Mouse (Mus musculus): ENCODE results near the gene Tbl1x. TPM values are rescaled to one million over a fixed set of nuclear protein-coding genes. Genes with fewer than 3 reads are reported as not detected.

Gene Tbl1x
- polyA plus RNA-seq (2016; fragmentation: Nextera tagmentation; extraction: Ambion mirVana), result 78.9 and 83.2 TPM in 2 replicates

- Histone ChIP-seq H3K4me1 (no peaks in the 10 kb centered on the region), H3K9me3 (no peaks in the 10 kb centered on the region), H3K9ac (peak within 1 kb of the TSS; percentile 80), H3K4me2 (replicated peaks) (peak within 1 kb of the TSS; percentile 51), H3K27ac (peak within 1 kb of the TSS; percentile 97), H3K27me3 (no peaks in the 10 kb centered on the region), H3K4me3 (peak within 1 kb of the TSS; percentile 60), H3K36me3 (no peaks in the 10 kb centered on the region)
- 21% methylated on average over 36 of the region's 76 CpGs for WGBS
- ATAC-seq (ENCODE audit: insufficient number of reproducible peaks, insufficient read depth, low FRiP score, low TSS enrichment), result peak; percentile 84
Observed at GRCm38 (mm10) chrX:77510371-77511300, at the start of gene Tbl1x. Gene Tbl1x, plus strand, starts transcription at chrX:77511013.

- H3K4me3 ChIP-seq, result no peak overlapping the region
- no peak overlapping the region for H3K9ac ChIP-seq
- ATAC-seq (ENCODE audit: insufficient number of reproducible peaks, insufficient read depth, low FRiP score, low TSS enrichment), result no peak
- no peak overlapping the region for H3K27ac ChIP-seq
- no peaks in the 10 kb centered on the region for H3K27me3 ChIP-seq
- 57% methylated on average over 1 of the region's 1 CpGs for WGBS
- H3K4me1 ChIP-seq, result no peaks in the 10 kb centered on the region
- no peaks in the 10 kb centered on the region for H3K36me3 ChIP-seq
- no peaks in the 10 kb centered on the region for H3K9me3 ChIP-seq
- no peak overlapping the region for H3K4me2 ChIP-seq (replicated peaks)
Observed at GRCm38 (mm10) chrX:77469216-77469615, 41.6 kb upstream of the Tbl1x start.

GRCm38 (mm10) chrX:77472858-77473257, 38.0 kb upstream of the Tbl1x start:
- Histone ChIP-seq H3K4me2 (replicated peaks) (no peak overlapping the region), H3K36me3 (no peaks in the 10 kb centered on the region), H3K4me3 (no peak overlapping the region), H3K27me3 (no peaks in the 10 kb centered on the region), H3K27ac (no peak overlapping the region), H3K4me1 (no peaks in the 10 kb centered on the region), H3K9ac (no peak overlapping the region), H3K9me3 (no peaks in the 10 kb centered on the region)
- 86% methylated on average over 1 of the region's 1 CpGs for WGBS
- no peak for ATAC-seq (ENCODE audit: insufficient number of reproducible peaks, insufficient read depth, low FRiP score, low TSS enrichment)

GRCm38 (mm10) chrX:77473511-77473910, 37.3 kb upstream of the Tbl1x start:
- no peaks in the 10 kb centered on the region for H3K9me3 ChIP-seq
- no peak overlapping the region for H3K4me3 ChIP-seq
- no peak overlapping the region for H3K4me2 ChIP-seq (replicated peaks)
- H3K9ac ChIP-seq, result no peak overlapping the region
- no peaks in the 10 kb centered on the region for H3K36me3 ChIP-seq
- ATAC-seq (ENCODE audit: insufficient number of reproducible peaks, insufficient read depth, low FRiP score, low TSS enrichment), result no peak
- H3K27me3 ChIP-seq, result no peaks in the 10 kb centered on the region
- H3K4me1 ChIP-seq, result no peaks in the 10 kb centered on the region
- 79% methylated on average over 1 of the region's 1 CpGs for WGBS
- H3K27ac ChIP-seq, result no peak overlapping the region

- Histone ChIP-seq H3K4me1 (no peaks in the 10 kb centered on the region), H3K27me3 (no peaks in the 10 kb centered on the region), H3K4me3 (no peak overlapping the region), H3K9me3 (no peaks in the 10 kb centered on the region), H3K27ac (no peak overlapping the region), H3K36me3 (no peaks in the 10 kb centered on the region), H3K4me2 (replicated peaks) (no peak overlapping the region), H3K9ac (no peak overlapping the region)
- WGBS, result 34% methylated on average over 1 of the region's 1 CpGs
- ATAC-seq (ENCODE audit: insufficient number of reproducible peaks, insufficient read depth, low FRiP score, low TSS enrichment), result no peak
Observed at GRCm38 (mm10) chrX:77474551-77474950, 36.3 kb upstream of the Tbl1x start.

- no peaks in the 10 kb centered on the region for H3K9me3 ChIP-seq
- H3K27ac ChIP-seq, result no peak overlapping the region
- H3K36me3 ChIP-seq, result no peaks in the 10 kb centered on the region
- no peak overlapping the region for H3K9ac ChIP-seq
- no peak for ATAC-seq (ENCODE audit: insufficient number of reproducible peaks, insufficient read depth, low FRiP score, low TSS enrichment)
- no peaks in the 10 kb centered on the region for H3K27me3 ChIP-seq
- no peak overlapping the region for H3K4me2 ChIP-seq (replicated peaks)
- WGBS, result 56% methylated on average over 2 of the region's 2 CpGs
- no peak overlapping the region for H3K4me3 ChIP-seq
- no peaks in the 10 kb centered on the region for H3K4me1 ChIP-seq
Observed at GRCm38 (mm10) chrX:77477526-77477925, 33.3 kb upstream of the Tbl1x start.

- Histone ChIP-seq H3K9ac (no peak overlapping the region), H3K9me3 (no peaks in the 10 kb centered on the region), H3K27me3 (no peaks in the 10 kb centered on the region), H3K27ac (no peak overlapping the region), H3K36me3 (no peaks in the 10 kb centered on the region), H3K4me1 (no peaks in the 10 kb centered on the region), H3K4me2 (replicated peaks) (no peak overlapping the region), H3K4me3 (no peak overlapping the region)
- ATAC-seq (ENCODE audit: insufficient number of reproducible peaks, insufficient read depth, low FRiP score, low TSS enrichment), result no peak
- WGBS, result 60% methylated on average over 7 of the region's 7 CpGs
Observed at GRCm38 (mm10) chrX:77487922-77488799, 22.7 kb upstream of the Tbl1x start.

GRCm38 (mm10) chrX:77490127-77490526, 20.7 kb upstream of the Tbl1x start:
- Histone ChIP-seq H3K27ac (no peak overlapping the region), H3K9ac (no peak overlapping the region), H3K4me3 (no peak overlapping the region), H3K36me3 (no peaks in the 10 kb centered on the region), H3K4me2 (replicated peaks) (no peak overlapping the region), H3K27me3 (no peaks in the 10 kb centered on the region), H3K9me3 (no peaks in the 10 kb centered on the region), H3K4me1 (no peaks in the 10 kb centered on the region)
- ATAC-seq (ENCODE audit: insufficient number of reproducible peaks, insufficient read depth, low FRiP score, low TSS enrichment), result no peak
- WGBS, result 74% methylated on average over 1 of the region's 1 CpGs

GRCm38 (mm10) chrX:77509149-77509548, 1.7 kb upstream of the Tbl1x start:
- H3K27me3 ChIP-seq, result no peaks in the 10 kb centered on the region
- H3K36me3 ChIP-seq, result no peaks in the 10 kb centered on the region
- peak; percentile 78 for ATAC-seq (ENCODE audit: insufficient number of reproducible peaks, insufficient read depth, low FRiP score, low TSS enrichment)
- peak overlapping the region; percentile 97 for H3K27ac ChIP-seq
- H3K4me3 ChIP-seq, result peak overlapping the region; percentile 60; the same call in 1 of the 2 replicates
- H3K9me3 ChIP-seq, result no peaks in the 10 kb centered on the region
- H3K4me1 ChIP-seq, result no peaks in the 10 kb centered on the region
- H3K9ac ChIP-seq, result no peak overlapping the region
- peak overlapping the region; percentile 51 for H3K4me2 ChIP-seq (replicated peaks)
- WGBS, result 26% methylated on average over 13 of the region's 13 CpGs

GRCm38 (mm10) chrX:77509776-77510175, 1.0 kb upstream of the Tbl1x start:
- H3K4me2 ChIP-seq (replicated peaks), result peak overlapping the region; percentile 51
- no peaks in the 10 kb centered on the region for H3K9me3 ChIP-seq
- H3K4me3 ChIP-seq, result peak overlapping the region; percentile 60; the same call in 1 of the 2 replicates
- no peak for ATAC-seq (ENCODE audit: insufficient number of reproducible peaks, insufficient read depth, low FRiP score, low TSS enrichment)
- no peaks in the 10 kb centered on the region for H3K36me3 ChIP-seq
- no peaks in the 10 kb centered on the region for H3K27me3 ChIP-seq
- H3K27ac ChIP-seq, result peak overlapping the region; percentile 97
- 10% methylated on average over 10 of the region's 10 CpGs for WGBS
- no peak overlapping the region for H3K9ac ChIP-seq
- no peaks in the 10 kb centered on the region for H3K4me1 ChIP-seq

- Histone ChIP-seq H3K27me3 (no peaks in the 10 kb centered on the region), H3K9me3 (no peaks in the 10 kb centered on the region), H3K4me2 (replicated peaks) (peak overlapping the region; percentile 51), H3K27ac (peak overlapping the region; percentile 97), H3K4me3 (peak overlapping the region; percentile 60), H3K36me3 (no peaks in the 10 kb centered on the region), H3K9ac (peak overlapping the region; percentile 80), H3K4me1 (no peaks in the 10 kb centered on the region)
- 16% methylated on average over 55 of the region's 55 CpGs for WGBS
- 0 out of 2 replicates have a peak, but pooled peaks have one; percentile 20 for ATAC-seq (ENCODE audit: insufficient number of reproducible peaks, insufficient read depth, low FRiP score, low TSS enrichment)
Observed at GRCm38 (mm10) chrX:77511301-77511993, 634 bp downstream of the Tbl1x start.
